Mouse (Mus musculus): ENCODE measurements around the gene Trabd2b. TPM values are rescaled to one million over a fixed set of nuclear protein-coding genes. Genes with fewer than 3 reads are reported as not detected.

Gene Trabd2b
- polyA plus RNA-seq, 1 experiment from 2014 or later: 2.4 TPM

GRCm38 (mm10) chr4:114601201-114602009 is 194.9 kb downstream of the Trabd2b start:
- H3K9ac ChIP-seq (replicated peaks; ENCODE audit: low read depth): no peak overlapping the region
- TF ChIP-seq EP300 (IDR thresholded peaks at IDR 0.05) (peak; percentile 65; the same call in 1 of the 2 replicates), CTCF (IDR thresholded peaks at IDR 0.05) (no peak)
- no peak overlapping the region for H3K4me2 ChIP-seq (replicated peaks; ENCODE audit: low read depth, low read length)
- no peaks in the 10 kb centered on the region for H3K27me3 ChIP-seq (replicated peaks; ENCODE audit: insufficient read depth, low read length)
- 20% methylated on average over 8 of the region's 8 CpGs for WGBS
- H3K36me3 ChIP-seq (ENCODE audit: insufficient read depth, low read length): no peaks in the 10 kb centered on the region
- no peaks in the 10 kb centered on the region for H3K9me3 ChIP-seq (ENCODE audit: low read length)
- no peak overlapping the region for H3K27ac ChIP-seq (ENCODE audit: low read length)
- DNase-seq (ENCODE audit: low spot score): peak; percentile 54
- H3K4me1 ChIP-seq (ENCODE audit: insufficient read depth, low read depth, low read length): peaks cover 6% of the 10 kb centered on the region; the same call in 1 of the 2 replicates
- H3K4me3 ChIP-seq (ENCODE audit: low read depth, low read length): no peak overlapping the region
- peak; percentile 86 for ATAC-seq

GRCm38 (mm10) chr4:114605670-114606069 is 199.1 kb downstream of the Trabd2b start:
- DNase-seq (ENCODE audit: low spot score) (no peak), ATAC-seq (no peak)
- no peaks in the 10 kb centered on the region for H3K27me3 ChIP-seq (replicated peaks; ENCODE audit: insufficient read depth, low read length)
- H3K27ac ChIP-seq (ENCODE audit: low read length): no peak overlapping the region
- no peak overlapping the region for H3K9ac ChIP-seq (replicated peaks; ENCODE audit: low read depth)
- H3K9me3 ChIP-seq (ENCODE audit: low read length): no peaks in the 10 kb centered on the region
- TF ChIP-seq CTCF (IDR thresholded peaks at IDR 0.05) (no peak), EP300 (IDR thresholded peaks at IDR 0.05) (no peak)
- peaks cover 6% of the 10 kb centered on the region; the same call in 1 of the 2 replicates for H3K4me1 ChIP-seq (ENCODE audit: insufficient read depth, low read depth, low read length)
- H3K36me3 ChIP-seq (ENCODE audit: insufficient read depth, low read length): no peaks in the 10 kb centered on the region
- 48% methylated on average over 3 of the region's 3 CpGs for WGBS
- H3K4me2 ChIP-seq (replicated peaks; ENCODE audit: low read depth, low read length): no peak overlapping the region
- no peak overlapping the region for H3K4me3 ChIP-seq (ENCODE audit: low read depth, low read length)

GRCm38 (mm10) chr4:114607873-114608272 is 201.3 kb downstream of the Trabd2b start:
- no peaks in the 10 kb centered on the region for H3K27me3 ChIP-seq (replicated peaks; ENCODE audit: insufficient read depth, low read length)
- no peak overlapping the region for H3K4me3 ChIP-seq (ENCODE audit: low read depth, low read length)
- ATAC-seq: no peak
- no peak overlapping the region for H3K27ac ChIP-seq (ENCODE audit: low read length)
- H3K36me3 ChIP-seq (ENCODE audit: insufficient read depth, low read length): no peaks in the 10 kb centered on the region
- H3K9ac ChIP-seq (replicated peaks; ENCODE audit: low read depth): no peak overlapping the region
- TF ChIP-seq CTCF (IDR thresholded peaks at IDR 0.05) (no peak), EP300 (IDR thresholded peaks at IDR 0.05) (no peak)
- H3K4me2 ChIP-seq (replicated peaks; ENCODE audit: low read depth, low read length): no peak overlapping the region
- 58% methylated on average over 2 of the region's 2 CpGs for WGBS
- no peaks in the 10 kb centered on the region for H3K4me1 ChIP-seq (ENCODE audit: insufficient read depth, low read depth, low read length)
- H3K9me3 ChIP-seq (ENCODE audit: low read length): no peaks in the 10 kb centered on the region
- DNase-seq (ENCODE audit: low spot score): no peak

GRCm38 (mm10) chr4:114609297-114609696 is 202.8 kb downstream of the Trabd2b start:
- Histone ChIP-seq H3K4me2 (replicated peaks; ENCODE audit: low read depth, low read length) (no peak overlapping the region), H3K27me3 (replicated peaks; ENCODE audit: insufficient read depth, low read length) (no peaks in the 10 kb centered on the region), H3K27ac (ENCODE audit: low read length) (no peak overlapping the region), H3K36me3 (ENCODE audit: insufficient read depth, low read length) (no peaks in the 10 kb centered on the region), H3K4me3 (ENCODE audit: low read depth, low read length) (no peak overlapping the region), H3K9me3 (ENCODE audit: low read length) (no peaks in the 10 kb centered on the region), H3K4me1 (ENCODE audit: insufficient read depth, low read depth, low read length) (no peaks in the 10 kb centered on the region), H3K9ac (replicated peaks; ENCODE audit: low read depth) (no peak overlapping the region)
- DNase-seq (ENCODE audit: low spot score) (no peak), ATAC-seq (no peak)
- 74% methylated on average over 4 of the region's 4 CpGs for WGBS
- TF ChIP-seq CTCF (IDR thresholded peaks at IDR 0.05) (no peak), EP300 (IDR thresholded peaks at IDR 0.05) (no peak)

- no peak for DNase-seq (ENCODE audit: low spot score)
- peak; percentile 59 for TF ChIP-seq CTCF (IDR thresholded peaks at IDR 0.05)
- no peak for TF ChIP-seq EP300 (IDR thresholded peaks at IDR 0.05)
- no peak overlapping the region for H3K9ac ChIP-seq (replicated peaks; ENCODE audit: low read depth)
- no peaks in the 10 kb centered on the region for H3K36me3 ChIP-seq (ENCODE audit: insufficient read depth, low read length)
- no peak overlapping the region for H3K4me3 ChIP-seq (ENCODE audit: low read depth, low read length)
- no peaks in the 10 kb centered on the region for H3K4me1 ChIP-seq (ENCODE audit: insufficient read depth, low read depth, low read length)
- ATAC-seq: no peak
- 75% methylated on average over 8 of the region's 8 CpGs for WGBS
- H3K27ac ChIP-seq (ENCODE audit: low read length): no peak overlapping the region
- H3K4me2 ChIP-seq (replicated peaks; ENCODE audit: low read depth, low read length): no peak overlapping the region
- no peaks in the 10 kb centered on the region for H3K27me3 ChIP-seq (replicated peaks; ENCODE audit: insufficient read depth, low read length)
- H3K9me3 ChIP-seq (ENCODE audit: low read length): no peaks in the 10 kb centered on the region
Observed at GRCm38 (mm10) chr4:114611166-114611929, 204.8 kb downstream of the Trabd2b start.

GRCm38 (mm10) chr4:114612032-114612431 is 205.5 kb downstream of the Trabd2b start:
- no peaks in the 10 kb centered on the region for H3K9me3 ChIP-seq (ENCODE audit: low read length)
- no peak overlapping the region for H3K4me2 ChIP-seq (replicated peaks; ENCODE audit: low read depth, low read length)
- no peaks in the 10 kb centered on the region for H3K27me3 ChIP-seq (replicated peaks; ENCODE audit: insufficient read depth, low read length)
- ATAC-seq (no peak), DNase-seq (ENCODE audit: low spot score) (no peak)
- no peaks in the 10 kb centered on the region for H3K36me3 ChIP-seq (ENCODE audit: insufficient read depth, low read length)
- H3K4me1 ChIP-seq (ENCODE audit: insufficient read depth, low read depth, low read length): no peaks in the 10 kb centered on the region
- 65% methylated on average over 5 of the region's 5 CpGs for WGBS
- H3K27ac ChIP-seq (ENCODE audit: low read length): no peak overlapping the region
- TF ChIP-seq EP300 (IDR thresholded peaks at IDR 0.05): no peak
- TF ChIP-seq CTCF (IDR thresholded peaks at IDR 0.05): no peak
- no peak overlapping the region for H3K4me3 ChIP-seq (ENCODE audit: low read depth, low read length)
- H3K9ac ChIP-seq (replicated peaks; ENCODE audit: low read depth): no peak overlapping the region

Measured in lung, postnatal 0 days (tissue).